Comparison of ENCODE assay signal across 8 mouse cellular contexts in the genomic region with DNA sequence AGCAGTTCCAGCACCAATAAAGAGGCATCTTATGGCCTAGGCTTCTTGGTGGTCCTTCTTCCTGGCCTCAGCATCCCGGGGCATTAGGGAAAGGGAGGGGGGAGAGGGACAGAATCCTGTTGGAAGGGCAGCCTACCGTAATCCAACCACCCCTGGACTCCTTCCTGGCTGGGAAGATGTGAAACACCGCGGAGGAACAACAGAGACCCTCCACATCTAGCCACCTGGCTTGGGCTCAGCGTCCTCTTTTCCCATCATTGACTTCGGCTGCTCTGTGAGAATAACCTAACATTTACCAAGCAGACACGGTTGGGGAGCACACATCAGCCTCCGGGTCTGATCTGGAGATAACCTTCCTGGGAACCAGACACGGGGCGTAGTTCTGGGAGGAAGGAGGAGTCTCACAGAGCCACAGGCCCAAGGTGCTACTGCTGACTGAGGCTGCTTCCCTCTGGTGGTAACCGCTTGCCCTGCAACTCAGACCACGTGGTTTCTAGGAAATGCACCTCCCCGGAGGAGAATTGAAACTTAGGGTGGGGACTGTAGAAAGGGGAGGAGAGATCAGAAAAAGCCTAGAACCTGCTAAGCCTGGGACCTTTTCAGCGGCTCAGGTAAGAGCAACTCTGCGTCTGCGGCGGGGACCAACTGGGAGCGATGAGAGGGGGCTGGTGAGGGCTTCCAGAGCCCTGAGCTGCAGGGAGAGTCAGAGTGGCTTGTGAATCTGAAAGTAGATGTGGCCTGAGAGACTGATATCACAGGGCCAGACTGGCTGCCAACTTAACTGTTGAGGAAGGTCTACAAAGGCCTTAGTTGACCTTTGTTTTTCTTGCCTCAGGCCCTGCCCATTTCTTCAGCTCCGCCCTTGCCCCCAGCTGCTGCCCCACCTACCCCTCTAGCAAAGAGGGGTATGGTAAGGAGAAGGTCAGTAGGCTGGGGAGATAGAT. TPM values are rescaled to one million over a fixed set of nuclear protein-coding genes. Genes with fewer than 3 reads are reported as not detected.
A peak's percentile ranks its signal among the peaks of the same experiment; 100 is the strongest.
DNase-seq lines count a peak whose midpoint lies in the region; ATAC-seq lines count a peak whose summit lies in the region.

No protein-coding gene starts in this region.

- H3K36me3 ChIP-seq in lung, embryonic 16.5 days (ENCODE audit: control insufficient read depth, insufficient read depth, low read length), result peaks cover 38% of the 10 kb centered on the region

- peak; percentile 89 for DNase-seq in MEL-GATA-1-ER (ENCODE audit: extremely low read depth, low read depth)
- DNase-seq in cerebellum, adult 8-10 months, result peak; percentile 77
- DNase-seq in forelimb bud, embryonic 11.5 days (ENCODE audit: low read depth, low spot score), result peak; percentile 88
- DNase-seq in layer of hippocampus, adult 9-10 months (ENCODE audit: low spot score), result peak; percentile 82
- peak; percentile 78 for DNase-seq in ovary, postnatal 10 days (ENCODE audit: low spot score)
- peak; percentile 90 for DNase-seq in thymus, postnatal 10 days (ENCODE audit: low spot score in 2 of 2)

- H3K4me2 ChIP-seq in lung, embryonic 16.5 days (ENCODE audit: low read depth, low read length), result peak overlapping the region; percentile 53

- H3K27ac ChIP-seq in lung, embryonic 16.5 days (ENCODE audit: low read length), result peak overlapping the region; percentile 77

- H3K27me3 ChIP-seq in lung, embryonic 16.5 days (ENCODE audit: control insufficient read depth, insufficient read depth, low read depth, low read length), result no peaks in the 10 kb centered on the region

- H3K4me1 ChIP-seq in lung, embryonic 16.5 days (replicated peaks; ENCODE audit: control insufficient read depth, insufficient read depth, low read length), result peaks cover 4% of the 10 kb centered on the region

- 15% methylated on average over 19 of the region's 19 CpGs for WGBS in lung, embryonic 16.5 days

- peak; percentile 95 for ATAC-seq in hematopoietic stem cell, adult 5-6 weeks (replicated peaks in 1 of 2; ENCODE audit: insufficient read depth in 1 of 2, low FRiP score in 2 of 2, low TSS enrichment in 1 of 2, low read depth in 1 of 2, poor library complexity in 2 of 2, severe bottlenecking in 2 of 2)
- peak; percentile 95 for ATAC-seq in lung, embryonic 16.5 days (ENCODE audit: low read depth)

- H3K9ac ChIP-seq in lung, embryonic 16.5 days (ENCODE audit: low read length), result peak overlapping the region; percentile 58

- H3K9me3 ChIP-seq in lung, embryonic 16.5 days (ENCODE audit: control insufficient read depth, low read length), result no peaks in the 10 kb centered on the region

- peak overlapping the region; percentile 41 for H3K4me3 ChIP-seq in lung, embryonic 16.5 days (ENCODE audit: low read length)

RNA-seq across cellular contexts. Expression of a gene that starts 0.5 kb away (rescaled TPM):
- 61.3 and 91.7 TPM in 2 replicates for total RNA-seq in hematopoietic stem cell, adult 5-6 weeks (2017)
- 12.9 and 15.6 TPM in 2 replicates for polyA plus RNA-seq in lung, embryonic 16.5 days (2015; fragmentation: Nextera tagmentation; extraction: Ambion mirVana)

RNA-seq across cellular contexts. Expression of a gene that starts 12.4 kb away (rescaled TPM):
- total RNA-seq in hematopoietic stem cell, adult 5-6 weeks (2017), result 11.5 and 19.8 TPM in 2 replicates
- 17.6 and 18.1 TPM in 2 replicates for polyA plus RNA-seq in lung, embryonic 16.5 days (2015; fragmentation: Nextera tagmentation; extraction: Ambion mirVana)

RNA-seq across cellular contexts. Expression of a gene that starts 13.0 kb away (rescaled TPM):
- 189 and 244 TPM in 2 replicates for total RNA-seq in hematopoietic stem cell, adult 5-6 weeks (2017)
- polyA plus RNA-seq in lung, embryonic 16.5 days (2015; fragmentation: Nextera tagmentation; extraction: Ambion mirVana), result 247 and 250 TPM in 2 replicates

RNA-seq across cellular contexts. Expression of a gene that starts 13.9 kb away (rescaled TPM):
- 15.4 and 17.9 TPM in 2 replicates for total RNA-seq in hematopoietic stem cell, adult 5-6 weeks (2017)
- polyA plus RNA-seq in lung, embryonic 16.5 days (2015; fragmentation: Nextera tagmentation; extraction: Ambion mirVana), result 23.0 and 23.4 TPM in 2 replicates

RNA-seq across cellular contexts. Expression of a gene that starts 18.8 kb away (rescaled TPM):
- total RNA-seq in hematopoietic stem cell, adult 5-6 weeks (2017), result 8.5 and 8.9 TPM in 2 replicates
- polyA plus RNA-seq in lung, embryonic 16.5 days (2015; fragmentation: Nextera tagmentation; extraction: Ambion mirVana), result 6.4 and 7.3 TPM in 2 replicates

Comparison
In these comparisons a context has a peak if more than half of its experiments do, and no peak if none do; other contexts are left out.
1. Peak in every context shown above with its lines: DNase-seq, ATAC-seq, H3K4me3 ChIP-seq and H3K27ac ChIP-seq.